Mouse (Mus musculus): ENCODE data around the gene Ift88. TPM values are rescaled to one million over a fixed set of nuclear protein-coding genes. Genes with fewer than 3 reads are reported as not detected.
"Not testable (repeated sequence)": the region's sequence is repeated elsewhere in the genome, so short reads cannot be mapped to it uniquely, and the experiment has no call there.

Ift88 gene
- total RNA-seq, 2 experiments from 2014 or later, result 0.58 TPM; not detected in 1

DNA sequence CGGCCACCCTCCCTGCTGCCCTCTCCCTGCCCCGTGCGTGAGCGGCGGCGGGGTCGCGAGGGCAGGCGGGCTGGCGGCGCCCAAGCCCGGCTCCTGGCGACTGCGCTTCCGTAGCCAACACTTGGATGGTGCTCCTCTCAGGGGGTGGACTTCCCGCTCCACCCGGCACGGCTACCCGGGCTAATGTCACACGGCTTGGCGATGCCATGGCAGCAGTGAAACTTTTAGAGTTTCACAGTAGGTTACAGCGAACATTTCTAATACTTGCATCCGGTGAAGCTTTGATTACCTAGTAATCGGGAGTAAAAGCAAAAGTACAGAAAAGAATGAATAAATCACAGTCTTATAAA, 325 bp downstream of the Ift88 start:
- no peak for ATAC-seq (replicated peaks; ENCODE audit: low FRiP score, poor library complexity, severe bottlenecking)

DNA sequence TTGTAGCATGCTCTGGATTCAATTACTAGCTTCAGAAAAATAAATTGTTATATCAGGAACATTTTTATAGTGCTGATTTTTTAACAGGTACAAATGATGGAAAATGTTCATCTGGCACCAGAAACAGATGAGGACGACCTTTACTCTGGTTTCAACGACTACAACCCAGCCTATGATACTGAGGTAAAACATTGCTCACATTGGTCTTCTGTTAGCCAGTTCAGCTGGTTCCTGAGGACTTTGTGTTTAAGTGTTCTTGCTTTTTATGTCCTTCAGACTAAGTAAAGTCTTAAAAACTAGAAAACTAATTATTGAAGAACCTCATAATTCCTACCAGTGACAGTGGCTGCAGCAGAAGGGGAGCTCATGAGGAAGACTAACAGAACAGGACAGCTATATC, 6.6 kb downstream of the Ift88 start:
- no peak for ATAC-seq (replicated peaks; ENCODE audit: low FRiP score, poor library complexity, severe bottlenecking)

DNA sequence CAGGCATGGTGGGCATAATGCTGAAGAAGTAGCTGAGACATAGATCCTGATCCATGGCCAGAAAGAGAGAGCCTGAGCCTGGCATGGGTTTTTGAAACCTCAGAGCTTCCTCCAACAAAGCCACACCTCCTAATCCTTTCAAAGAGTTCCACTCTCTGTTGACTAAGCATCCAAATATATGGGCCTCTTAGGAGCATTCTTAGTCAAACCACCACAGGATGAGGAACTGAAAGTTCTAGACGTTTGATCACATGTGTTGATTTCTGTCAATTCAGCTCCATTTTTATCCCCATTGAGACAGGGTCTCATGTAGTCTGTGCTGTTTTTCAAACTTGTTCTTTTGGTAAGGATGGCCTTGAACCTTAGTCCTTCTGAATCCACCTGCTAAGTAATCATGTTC, 28.7 kb downstream of the Ift88 start:
- ATAC-seq (replicated peaks; ENCODE audit: low FRiP score, poor library complexity, severe bottlenecking), result no peak

DNA sequence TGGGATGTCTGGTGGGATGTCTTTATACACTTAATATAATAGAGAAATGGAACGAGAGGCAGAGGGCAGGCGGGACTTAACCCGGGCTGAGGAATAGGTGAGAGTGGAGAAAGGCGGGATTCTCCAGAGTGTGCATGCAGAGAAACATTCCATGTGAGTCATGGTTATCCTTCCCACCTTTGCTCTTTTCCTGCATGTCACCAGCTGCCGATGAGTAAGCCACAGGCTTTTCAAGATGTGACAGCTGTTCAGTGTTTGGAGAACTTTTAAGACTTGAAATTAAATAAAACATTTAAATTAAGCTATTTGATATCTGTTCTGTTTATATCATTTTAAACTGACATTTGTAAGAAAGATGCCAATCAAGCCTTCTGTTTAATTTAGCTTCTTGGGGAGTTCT, 36.0 kb downstream of the Ift88 start:
- no peak for ATAC-seq (replicated peaks; ENCODE audit: low FRiP score, poor library complexity, severe bottlenecking)

DNA sequence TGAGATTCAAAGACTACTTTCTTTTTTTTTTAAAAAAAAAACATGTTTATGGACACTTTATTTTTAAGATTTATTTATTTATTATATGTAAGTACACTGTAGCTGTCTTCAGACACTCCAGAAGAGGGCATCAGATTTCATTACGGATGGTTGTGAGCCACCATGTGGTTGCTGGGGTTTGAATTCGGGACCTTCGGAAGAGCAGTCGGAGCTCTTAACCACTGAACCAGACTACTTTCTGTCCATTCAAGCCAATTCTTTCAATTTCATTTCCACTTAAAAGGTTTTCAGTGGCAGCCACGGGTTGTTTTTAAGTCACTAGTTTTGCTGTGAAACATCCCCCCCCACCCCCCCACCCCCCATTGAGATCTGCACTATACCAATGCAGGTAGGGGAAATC, 36.5 kb downstream of the Ift88 start:
- ATAC-seq (replicated peaks; ENCODE audit: low FRiP score, poor library complexity, severe bottlenecking), result not testable (repeated sequence)

DNA sequence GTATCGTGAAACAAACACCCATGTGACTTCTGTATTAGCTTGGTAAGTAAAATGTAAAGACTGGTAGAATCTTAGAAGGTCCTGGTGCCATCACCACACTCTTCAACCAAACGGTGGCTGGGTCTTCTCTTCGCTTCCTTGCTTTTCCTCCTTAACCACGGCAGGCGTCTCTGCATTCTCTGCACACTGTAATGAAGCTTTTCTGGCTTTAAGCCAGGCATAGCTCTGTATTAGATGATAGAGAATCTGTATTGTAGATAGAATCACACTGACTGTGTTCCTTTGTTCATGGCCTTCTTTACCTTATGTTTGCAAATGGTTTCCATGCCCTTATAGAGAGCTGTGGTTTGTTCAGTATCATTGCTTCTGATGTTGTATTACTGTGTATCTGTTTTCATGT, 39.0 kb downstream of the Ift88 start:
- no peak for ATAC-seq (replicated peaks; ENCODE audit: low FRiP score, poor library complexity, severe bottlenecking)

DNA sequence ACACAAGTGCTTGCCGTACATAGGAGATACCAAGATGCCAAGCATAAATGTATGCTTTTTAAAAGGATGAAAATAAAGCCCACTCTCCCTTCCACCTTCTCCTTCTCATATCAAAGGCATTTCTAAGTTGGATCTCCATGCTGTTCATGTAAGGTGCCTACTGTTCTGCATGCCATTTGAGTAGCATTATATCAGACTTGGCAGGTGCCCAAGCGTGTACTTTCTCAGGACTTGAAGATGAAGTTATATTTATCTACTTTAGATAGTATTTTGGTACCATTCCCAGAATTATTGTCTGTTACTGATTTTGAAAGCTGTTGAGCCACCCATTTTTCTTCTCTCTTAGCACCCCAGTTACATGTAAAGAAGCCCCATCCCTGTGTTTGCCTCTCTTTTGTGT, 51.2 kb downstream of the Ift88 start:
- no peak for ATAC-seq (replicated peaks; ENCODE audit: low FRiP score, poor library complexity, severe bottlenecking)

DNA sequence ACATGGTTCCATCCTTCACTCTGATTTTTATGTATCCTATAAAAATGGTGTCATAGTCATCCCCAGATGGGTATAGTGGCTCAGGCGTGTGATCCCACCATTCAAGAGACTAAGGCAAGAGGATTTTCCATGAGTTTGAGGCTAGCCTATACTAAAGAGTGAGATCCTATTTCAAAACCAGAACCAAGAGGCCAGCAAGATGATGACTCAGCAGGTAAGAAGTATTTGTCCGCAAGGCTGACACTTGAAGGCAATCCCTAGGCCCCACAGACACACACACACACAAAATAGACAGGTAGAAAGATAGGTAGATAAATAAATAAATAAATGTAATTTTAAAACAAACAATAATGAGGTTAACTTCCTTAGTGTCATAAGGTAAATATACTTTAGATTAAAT, 58.4 kb downstream of the Ift88 start:
- ATAC-seq (replicated peaks; ENCODE audit: low FRiP score, poor library complexity, severe bottlenecking), result no peak

DNA sequence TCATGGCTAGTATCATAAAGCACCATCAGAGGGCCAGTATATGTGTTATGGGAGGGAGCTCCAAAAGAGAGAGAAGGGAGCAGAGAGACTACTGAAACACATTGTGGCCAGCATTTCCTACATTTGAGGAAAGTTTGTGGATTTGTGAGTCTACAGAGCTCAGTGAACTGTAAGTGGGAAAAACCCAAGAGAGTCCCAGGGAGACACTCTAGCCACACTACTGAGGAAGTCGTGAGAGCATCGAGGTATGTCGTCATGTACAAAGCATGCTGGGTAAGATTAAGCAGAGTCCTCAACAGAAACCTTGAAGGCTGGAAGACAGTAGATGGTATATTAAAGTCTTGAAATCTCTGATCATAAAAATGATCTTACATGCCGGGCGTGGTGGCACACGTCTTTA, 60.3 kb downstream of the Ift88 start:
- no peak for ATAC-seq (replicated peaks; ENCODE audit: low FRiP score, poor library complexity, severe bottlenecking)

DNA sequence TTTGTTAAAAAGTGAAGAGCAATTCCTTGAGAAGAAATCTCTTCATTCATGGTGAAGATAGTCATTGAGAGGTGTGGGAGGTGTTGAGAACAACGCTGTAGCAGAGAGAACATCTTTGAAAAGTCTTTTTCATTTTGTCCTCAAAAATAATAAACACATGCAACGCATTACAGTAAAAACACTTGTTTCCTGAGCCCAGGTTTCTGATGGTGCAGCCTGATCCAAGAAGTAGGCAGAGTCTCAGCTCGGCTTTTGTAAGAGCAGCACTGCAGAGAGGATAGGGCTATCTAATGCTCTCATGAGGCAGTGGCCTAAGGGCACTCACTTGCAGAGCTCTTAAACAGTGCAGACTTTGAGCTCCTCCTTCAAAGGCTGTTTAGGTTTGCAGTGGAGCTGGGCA, 65.8 kb downstream of the Ift88 start:
- no peak for ATAC-seq (replicated peaks; ENCODE audit: low FRiP score, poor library complexity, severe bottlenecking)

DNA sequence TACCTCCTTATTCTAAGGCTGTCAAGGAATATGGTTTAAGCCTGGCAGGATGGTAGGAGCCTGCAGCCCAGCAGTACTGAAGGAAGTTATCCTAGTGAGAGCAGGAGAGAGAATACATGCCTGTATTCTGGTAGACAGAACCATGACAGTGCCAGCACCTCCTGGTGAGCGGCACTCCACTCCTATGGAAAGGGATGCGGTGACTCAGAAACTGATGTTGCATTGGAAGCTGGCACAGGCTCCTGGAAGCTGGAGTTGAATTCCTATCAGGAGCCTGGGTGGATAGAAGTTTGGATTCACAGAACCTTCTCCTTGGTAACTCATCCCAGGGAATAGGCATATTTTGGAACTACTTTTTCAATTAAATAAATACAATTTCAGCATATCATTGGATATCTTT, 70.0 kb downstream of the Ift88 start:
- no peak for ATAC-seq (replicated peaks; ENCODE audit: low FRiP score, poor library complexity, severe bottlenecking)

DNA sequence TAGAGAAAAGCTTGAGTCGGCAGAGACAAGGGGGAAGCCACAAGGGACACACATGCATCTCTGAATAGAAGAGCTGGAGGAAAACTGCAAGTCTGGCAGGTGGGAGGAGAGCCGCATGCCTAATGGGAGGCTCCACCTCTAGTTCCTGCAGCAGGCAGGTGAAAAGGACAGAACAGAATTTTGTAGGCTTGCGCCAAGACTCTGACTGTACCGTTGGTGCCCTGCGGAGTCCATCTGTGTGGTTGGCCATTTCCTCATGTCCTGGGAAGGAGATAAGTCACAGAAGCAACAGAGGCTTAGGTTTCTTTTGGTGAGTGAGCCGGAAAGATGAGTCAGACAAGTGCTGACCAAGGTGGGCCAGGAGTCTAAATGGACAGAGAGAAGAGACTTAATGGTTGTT, 79.9 kb downstream of the Ift88 start:
- ATAC-seq (replicated peaks; ENCODE audit: low FRiP score, poor library complexity, severe bottlenecking), result no peak

DNA sequence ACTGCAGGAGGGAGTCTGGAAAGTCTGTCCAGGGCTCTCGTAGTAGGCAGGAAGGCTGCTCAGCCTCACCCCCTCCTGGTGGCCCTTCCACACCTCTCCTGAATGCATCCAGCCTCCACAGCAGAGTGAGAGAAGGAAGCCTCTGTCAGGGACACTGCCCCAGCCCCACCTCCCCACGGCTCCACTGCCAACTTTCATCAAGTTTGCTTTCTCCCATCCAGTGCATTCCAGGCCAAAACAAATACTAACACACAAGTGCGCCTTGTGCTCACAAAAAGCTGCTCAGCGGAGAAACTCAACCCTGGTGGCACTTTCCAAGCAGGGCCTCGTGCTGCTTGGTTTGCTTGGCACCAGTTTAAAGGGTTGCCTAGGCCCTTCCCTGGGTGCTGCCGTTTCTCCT, 85.7 kb downstream of the Ift88 start:
- no peak for ATAC-seq (replicated peaks; ENCODE audit: low FRiP score, poor library complexity, severe bottlenecking)

DNA sequence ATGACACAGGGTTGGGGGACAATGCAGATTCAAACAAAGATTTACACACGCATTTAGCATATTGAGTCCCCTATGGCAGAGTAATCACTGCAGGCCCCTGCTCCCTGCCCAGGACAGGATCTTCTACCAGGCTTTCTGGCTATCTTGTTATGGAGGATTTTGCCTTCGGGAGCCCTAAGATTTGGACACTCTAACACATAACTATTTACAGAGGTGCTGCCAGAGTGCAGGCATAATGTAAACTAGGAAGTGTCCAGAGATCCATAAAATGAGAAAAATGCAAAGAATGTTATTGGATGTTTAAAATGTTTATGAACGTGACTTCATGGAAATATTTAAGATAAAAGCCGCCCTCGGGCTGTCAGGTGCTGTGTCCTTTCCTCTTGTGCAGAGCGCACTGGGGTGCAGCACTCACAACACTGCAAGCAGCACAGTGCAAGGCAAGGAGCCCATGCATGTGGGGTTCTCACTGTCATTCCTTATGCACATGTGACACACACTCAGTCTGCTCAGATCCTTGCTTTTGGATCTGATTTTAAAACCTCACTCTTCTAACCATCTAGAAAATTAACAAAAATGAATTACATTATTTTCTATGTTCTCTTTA, 91.4 kb downstream of the Ift88 start:
- no peak for ATAC-seq (replicated peaks; ENCODE audit: low FRiP score, poor library complexity, severe bottlenecking)

DNA sequence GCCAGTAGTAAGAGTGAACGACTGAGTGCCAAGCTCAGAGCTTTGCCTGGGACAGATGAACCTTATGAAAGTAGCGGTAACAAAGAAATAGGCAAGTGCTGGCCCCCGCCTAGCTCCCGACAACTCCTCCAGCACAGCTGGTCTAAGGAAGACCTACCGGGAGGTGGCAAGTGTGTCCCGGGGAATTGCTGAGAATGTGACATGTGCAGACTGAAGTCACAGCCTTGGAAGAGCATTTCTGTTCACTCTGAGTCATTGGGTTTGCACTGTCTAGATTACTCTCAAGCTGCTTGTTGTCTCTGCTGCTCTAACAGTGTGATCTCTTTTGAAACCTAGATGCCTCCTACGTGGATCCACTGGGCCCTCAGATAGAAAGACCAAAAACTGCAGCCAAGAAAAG, 93.1 kb downstream of the Ift88 start:
- no peak for ATAC-seq (replicated peaks; ENCODE audit: low FRiP score, poor library complexity, severe bottlenecking)

DNA sequence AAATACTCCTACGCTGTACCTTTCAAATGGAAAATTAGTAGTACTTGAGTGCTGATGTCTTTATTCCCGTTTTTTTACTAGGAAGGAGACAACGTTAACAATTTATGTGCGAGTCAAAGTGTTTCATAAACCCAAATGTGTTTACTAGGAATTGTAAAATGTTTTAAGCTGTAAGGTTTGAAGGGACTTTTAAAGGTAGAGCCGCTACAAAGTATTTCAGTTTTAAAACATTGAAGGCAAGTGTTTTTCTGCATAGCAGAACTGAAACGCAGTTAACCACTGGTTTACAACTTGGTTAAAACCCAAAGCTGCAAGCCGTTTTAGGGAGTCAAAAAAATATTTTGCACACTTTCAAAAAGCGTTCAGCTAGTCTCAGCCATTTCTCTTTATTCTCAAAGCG, 99.9 kb downstream of the Ift88 start:
- no peak for ATAC-seq (replicated peaks; ENCODE audit: low FRiP score, poor library complexity, severe bottlenecking)

DNA sequence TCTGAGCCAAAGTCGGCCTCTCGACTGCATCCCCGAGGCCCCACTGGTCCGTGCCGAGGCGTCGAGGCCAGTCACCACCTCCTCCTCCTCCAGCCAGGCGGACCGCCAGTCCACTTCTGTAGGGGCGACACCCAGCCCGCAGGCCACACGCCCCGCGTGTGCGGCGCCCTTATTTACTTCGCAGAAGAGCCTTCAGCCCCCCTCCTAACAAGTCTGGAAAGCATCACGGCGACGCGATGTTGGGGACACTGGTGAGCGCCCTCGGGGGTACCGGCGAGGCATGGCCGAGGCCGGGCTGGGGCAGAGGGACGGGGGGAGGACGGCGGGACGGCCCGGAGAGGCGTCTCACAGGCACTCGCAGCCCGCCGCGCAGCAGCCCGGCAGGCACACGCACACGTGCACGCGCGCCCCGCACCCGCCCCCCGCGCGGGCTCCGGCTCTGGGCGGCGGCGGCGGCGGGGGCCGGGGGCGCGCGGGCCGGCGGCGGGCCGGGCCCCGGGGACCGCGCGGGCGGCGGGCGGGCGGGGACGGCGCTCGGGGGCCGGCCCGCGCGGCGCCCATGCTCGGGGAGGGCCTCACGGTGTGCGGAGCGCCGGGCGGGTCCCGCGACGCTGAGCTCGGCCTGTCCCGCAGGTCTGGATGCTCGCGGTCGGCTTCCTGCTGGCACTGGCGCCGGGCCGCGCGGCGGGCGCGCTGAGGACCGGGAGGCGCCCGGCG, 101.0 kb downstream of the Ift88 start, which contains the start of gene Il17d:
Gene Il17d, plus strand, starts transcription at position 107 of the 717 bp plus-strand sequence.
- ATAC-seq (replicated peaks; ENCODE audit: low FRiP score, poor library complexity, severe bottlenecking), result no peak

DNA sequence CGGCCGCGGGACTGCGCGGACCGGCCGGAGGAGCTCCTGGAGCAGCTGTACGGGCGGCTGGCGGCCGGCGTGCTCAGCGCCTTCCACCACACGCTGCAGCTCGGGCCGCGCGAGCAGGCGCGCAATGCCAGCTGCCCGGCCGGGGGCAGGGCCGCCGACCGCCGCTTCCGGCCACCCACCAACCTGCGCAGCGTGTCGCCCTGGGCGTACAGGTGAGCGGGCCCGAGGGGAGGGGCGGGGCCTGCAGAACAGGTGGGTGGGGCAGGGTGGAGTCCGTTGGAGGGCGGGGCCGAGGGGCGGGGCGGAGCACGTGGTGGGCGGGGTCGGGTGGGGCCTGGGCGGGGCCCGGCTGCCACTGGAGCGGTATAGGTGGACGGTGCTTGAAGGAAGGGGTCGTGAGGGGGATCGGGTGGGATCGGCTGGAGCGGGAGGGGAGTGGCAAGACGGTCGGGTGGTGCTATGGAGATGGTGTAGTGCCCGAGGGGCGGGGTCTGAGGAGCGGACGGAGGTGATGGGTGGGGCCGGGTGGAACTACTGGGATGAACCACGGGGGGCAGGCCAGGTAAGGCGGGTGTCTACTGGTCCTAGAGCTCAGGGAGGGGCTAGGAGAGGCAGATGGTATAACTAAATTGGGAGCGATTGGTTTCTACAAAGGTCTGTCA, 101.7 kb downstream of the Ift88 start:
- no peak for ATAC-seq (replicated peaks; ENCODE audit: low FRiP score, poor library complexity, severe bottlenecking)

DNA sequence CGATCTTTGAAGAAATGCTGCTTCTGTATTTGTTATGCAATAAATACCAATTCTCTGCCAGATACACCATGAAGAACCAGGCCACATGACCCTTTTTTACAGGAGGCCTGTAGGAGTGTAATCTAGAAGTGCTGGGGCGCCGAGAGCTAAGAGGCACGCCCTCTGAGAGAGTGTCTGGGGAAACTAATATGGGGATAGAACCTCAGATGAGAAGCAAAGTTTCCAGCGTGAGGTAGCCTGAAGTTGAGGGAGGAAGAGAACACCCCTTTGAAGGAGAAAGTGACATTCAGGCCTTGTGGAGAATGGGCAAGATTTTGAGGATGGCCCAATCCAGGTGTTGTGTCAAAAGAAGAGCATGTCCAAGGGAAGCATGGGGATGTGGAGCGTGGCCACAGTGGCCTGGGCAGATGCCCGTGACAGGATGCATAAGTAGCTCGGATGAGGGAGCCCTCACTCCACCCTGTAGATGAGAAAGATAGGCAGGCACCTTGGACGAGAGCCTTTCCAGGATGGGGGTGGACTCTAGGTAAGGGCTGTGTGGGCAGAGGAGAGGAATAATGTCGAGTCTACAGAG, 102.3 kb downstream of the Ift88 start:
- ATAC-seq (replicated peaks; ENCODE audit: low FRiP score, poor library complexity, severe bottlenecking), result no peak

DNA sequence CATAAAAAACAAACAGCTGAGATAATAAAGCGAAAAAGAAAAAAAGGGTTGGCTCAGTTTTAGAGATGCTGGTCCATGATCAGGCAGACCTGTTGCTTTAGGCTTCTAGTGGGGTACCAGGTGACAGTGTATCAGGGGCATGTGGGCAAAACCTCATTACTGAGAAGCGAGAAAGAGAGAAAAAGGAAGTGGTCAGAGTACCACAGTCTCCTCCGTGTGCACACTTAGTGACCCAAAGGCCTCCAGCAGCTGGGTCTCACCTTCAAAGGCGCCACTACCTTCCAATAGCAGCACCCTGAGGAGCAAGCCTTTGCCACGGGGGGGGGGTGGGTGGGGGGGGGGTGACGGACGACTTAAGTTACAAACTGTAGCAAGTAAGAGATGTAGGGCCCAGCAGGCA, 103.3 kb downstream of the Ift88 start:
- no peak for ATAC-seq (replicated peaks; ENCODE audit: low FRiP score, poor library complexity, severe bottlenecking)

DNA sequence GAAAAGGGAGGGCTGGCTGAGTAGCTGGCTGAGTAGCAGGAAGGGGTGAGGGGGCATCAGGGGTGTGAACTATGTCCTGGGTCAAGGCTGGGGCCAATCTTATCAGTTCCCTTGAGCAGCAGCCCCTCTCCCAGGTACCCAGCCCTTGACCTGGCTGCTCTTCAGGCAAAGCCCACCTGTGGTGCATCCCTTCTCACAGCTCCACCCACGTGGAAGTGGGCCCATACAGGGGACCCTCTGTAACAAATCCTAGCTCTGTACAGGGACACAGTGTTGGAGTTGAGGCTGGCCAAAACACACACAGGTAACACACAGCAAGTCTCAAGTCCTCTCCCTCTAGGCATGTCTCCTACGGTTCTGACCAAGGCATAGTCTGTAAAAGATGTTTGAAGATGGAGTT, 103.7 kb downstream of the Ift88 start:
- ATAC-seq (replicated peaks; ENCODE audit: low FRiP score, poor library complexity, severe bottlenecking), result no peak

All from erythroblast, adult 5-6 weeks (primary cell).